Mouse (Mus musculus) megakaryocyte-erythroid progenitor cell, adult 5-6 weeks (primary cell): ENCODE data around the gene Cep68. TPM values are rescaled to one million over a fixed set of nuclear protein-coding genes. Genes with fewer than 3 reads are reported as not detected.

ENCODE experiments used
- ATAC-seq: replicated peaks from 2 replicates; pipeline ENCODE4 v1.8.0; 2016; ENCODE audit warnings: mild to moderate bottlenecking, inconsistent platforms; ENCODE audit not compliant: severe bottlenecking, poor library complexity, low FRiP score, low TSS enrichment
- total RNA-seq, 2 experiments: library from RNA; stranded (forward) in 1 of 2; stranded (reverse) in 1 of 2; fragments of 200-1000, 215-1000 nt in 1 of 2; fragments of >200 nt in 1 of 2; fragmentation: Nextera tagmentation in 1 of 2; gene quantifications; 2 replicates each; pipeline ENCODE4 v1.2.3; 2014 to 2017

Gene Cep68
- total RNA-seq, 2 experiments from 2014 or later: 22.6 to 25.7 TPM

- ATAC-seq: peak; percentile 72
Observed at GRCm38 (mm10) chr11:20211838-20212237, 37.4 kb downstream of the Cep68 start.

- no peak for ATAC-seq
Observed at GRCm38 (mm10) chr11:20207589-20207988, 41.6 kb downstream of the Cep68 start.

- ATAC-seq: peak; percentile 54
Observed at GRCm38 (mm10) chr11:20206626-20207223, 42.5 kb downstream of the Cep68 start.

GRCm38 (mm10) chr11:20205538-20205937 is 43.7 kb downstream of the Cep68 start:
- no peak for ATAC-seq

GRCm38 (mm10) chr11:20204870-20205446 is 44.3 kb downstream of the Cep68 start:
- no peak for ATAC-seq

DNA sequence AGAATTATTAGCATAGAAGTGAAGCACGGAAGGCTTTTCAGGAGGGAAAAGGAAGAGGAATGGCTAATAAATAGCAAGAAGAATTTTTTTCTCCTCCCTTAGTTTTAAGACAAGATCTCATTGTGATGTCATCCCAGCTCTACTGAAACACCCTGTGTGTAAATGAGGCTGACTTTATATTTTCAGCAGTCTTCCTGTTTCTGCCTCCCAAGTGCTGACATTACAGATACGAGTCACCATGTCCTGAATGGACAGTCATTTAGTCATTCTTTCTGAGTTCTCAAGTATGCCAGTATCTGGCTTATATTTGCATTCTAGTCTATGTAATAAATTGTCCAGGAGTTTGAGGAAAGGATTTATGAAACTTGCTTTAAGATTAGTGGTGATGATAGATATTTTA is 44.9 kb downstream of the Cep68 start:
- ATAC-seq: no peak

DNA sequence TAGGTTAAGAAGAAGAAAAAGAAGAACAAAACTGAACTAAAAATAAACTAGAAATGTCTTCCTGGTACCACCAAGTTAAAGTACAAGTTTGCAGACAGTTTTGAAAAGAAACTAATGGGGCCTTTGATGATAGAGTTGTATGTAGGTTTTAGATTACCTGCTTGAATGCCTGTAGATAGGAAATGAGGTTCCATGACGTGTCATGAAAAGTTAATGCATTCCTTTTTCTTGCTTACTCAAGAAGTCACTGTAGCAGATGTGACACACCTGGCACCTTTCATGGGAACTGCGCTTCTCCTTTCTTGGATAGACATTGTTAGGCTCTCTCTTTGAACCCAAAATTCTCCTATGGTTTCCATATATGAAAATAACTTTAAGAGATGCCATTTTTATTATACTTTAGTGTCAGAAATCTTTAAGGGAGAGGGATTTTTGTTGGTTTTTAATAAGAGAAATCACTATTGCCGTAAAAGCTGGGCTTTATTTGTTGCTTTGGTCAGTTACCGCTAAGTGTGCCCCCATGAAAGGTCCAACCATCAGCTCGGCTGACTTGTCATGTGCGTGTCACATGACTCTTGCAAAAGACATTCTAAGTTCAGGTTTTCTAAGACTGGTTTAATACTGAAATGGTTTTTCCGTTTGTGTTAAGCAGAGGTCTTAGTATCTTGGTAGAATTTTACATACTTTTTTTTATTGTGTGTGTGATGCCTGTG is 46.8 kb downstream of the Cep68 start:
- ATAC-seq: no peak

GRCm38 (mm10) chr11:20201661-20202101 is 47.5 kb downstream of the Cep68 start:
- peak; percentile 27; the same call in 1 of the 2 replicates for ATAC-seq

DNA sequence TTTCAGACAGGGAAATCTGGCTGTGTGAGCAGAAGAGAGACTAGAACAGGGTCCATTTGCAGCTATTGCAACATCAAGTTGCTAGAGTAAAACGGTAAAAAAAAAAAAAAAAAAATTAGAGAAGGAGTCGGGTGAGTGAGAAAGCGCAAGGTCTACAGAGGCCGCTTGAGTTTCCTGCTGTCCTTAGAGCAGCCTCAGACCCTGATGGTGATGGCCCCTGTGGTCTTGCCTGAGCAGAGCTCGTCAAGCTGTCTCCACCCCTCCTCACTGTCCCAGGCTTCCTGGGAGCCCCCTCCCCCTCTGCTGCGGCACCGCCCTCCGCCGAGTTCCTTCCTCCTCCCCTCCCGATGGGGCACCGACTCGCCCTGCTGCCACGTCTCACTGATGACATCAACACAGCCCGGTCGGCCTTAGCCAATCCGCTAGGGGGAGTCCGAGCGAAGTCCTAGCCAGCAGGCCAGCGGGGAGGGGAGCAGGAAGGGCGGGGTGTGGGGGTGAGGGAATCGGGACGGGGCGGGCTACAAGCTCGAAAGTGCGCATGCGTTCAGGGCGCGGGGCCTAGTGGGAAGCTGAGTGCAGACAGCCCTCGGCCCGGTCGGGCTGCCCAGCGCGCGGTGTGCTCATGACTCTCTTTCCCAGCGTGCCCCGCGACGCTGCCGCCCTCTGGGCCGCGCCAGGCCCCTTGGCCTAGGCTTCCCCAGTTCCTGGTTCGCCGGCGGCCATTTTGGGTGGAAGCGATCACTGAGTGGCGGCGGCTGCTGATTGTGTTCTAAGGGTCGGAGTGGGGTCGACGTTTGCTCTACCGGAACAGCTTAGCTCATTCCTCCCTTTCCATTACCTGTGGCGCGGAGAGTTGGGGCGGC is 48.3 kb downstream of the Cep68 start, which contains the start of gene Rab1a:
Gene Rab1a, plus strand, starts transcription at position 720 of the 863 bp plus-strand sequence.
- ATAC-seq: peak; percentile 93

- no peak for ATAC-seq
Observed at GRCm38 (mm10) chr11:20193100-20193736, 56.0 kb downstream of the Cep68 start.

GRCm38 (mm10) chr11:20187271-20187670 is 62.0 kb downstream of the Cep68 start:
- ATAC-seq: no peak

Other genes starting within 250 kb of the Cep68 start
- gene Actr2, start 136.5 kb downstream of the Cep68 start, total RNA-seq (2014; fragmentation: Nextera tagmentation): 87.7 and 120 TPM in 2 replicates
- gene Actr2, start 136.5 kb downstream of the Cep68 start, total RNA-seq (2017): 176 and 182 TPM in 2 replicates
- gene Rab1a, start 48.0 kb downstream of the Cep68 start, total RNA-seq (2014; fragmentation: Nextera tagmentation): 69.5 and 81.8 TPM in 2 replicates
- gene Rab1a, start 48.0 kb downstream of the Cep68 start, total RNA-seq (2017): 61.2 and 68.1 TPM in 2 replicates
- 2.0 and 2.9 TPM in 2 replicates for gene Slc1a4, start 83.3 kb upstream of the Cep68 start, total RNA-seq (2014; fragmentation: Nextera tagmentation)
- 1.4 and 2.1 TPM in 2 replicates for gene Slc1a4, start 83.3 kb upstream of the Cep68 start, total RNA-seq (2017)